Mouse (Mus musculus) liver, embryonic 14.5 days (tissue): Measurements from ENCODE around the gene Ngef.

Source experiments
- CTCF ChIP-seq: IDR thresholded peaks from 2 replicates; pipeline ENCODE4 v1.5.1; 2016; ENCODE audit warnings: antibody characterized with exemption, low read depth, control low read depth
- EP300 ChIP-seq: IDR thresholded peaks from 2 replicates; pipeline ENCODE4 v1.6.1; 2016; ENCODE audit warnings: antibody characterized with exemption, low read depth

DNA sequence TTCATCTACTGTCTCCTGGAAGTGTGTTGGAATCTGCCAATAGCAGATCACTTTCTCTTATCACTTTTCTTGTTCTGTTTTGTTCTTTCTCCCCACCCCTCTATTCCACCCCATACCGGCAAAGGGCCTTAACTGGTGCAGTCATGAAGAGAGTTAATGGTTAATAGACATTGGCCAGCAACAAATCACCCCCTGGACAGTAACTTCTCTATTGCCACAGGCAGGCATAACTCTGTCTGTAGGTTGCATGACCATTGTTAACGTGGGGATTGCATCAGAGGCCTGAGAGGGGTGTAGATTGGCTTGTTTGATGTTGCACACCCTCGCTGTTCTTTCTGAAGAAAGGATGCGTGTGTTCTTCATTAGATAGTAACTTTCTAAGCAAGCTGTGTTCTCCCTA, 124.2 kb downstream of the Ngef start:
- TF ChIP-seq CTCF (no peak), EP300 (no peak)
